Comparison of ENCODE assay signal across 25 mouse cellular contexts in the genomic region with DNA sequence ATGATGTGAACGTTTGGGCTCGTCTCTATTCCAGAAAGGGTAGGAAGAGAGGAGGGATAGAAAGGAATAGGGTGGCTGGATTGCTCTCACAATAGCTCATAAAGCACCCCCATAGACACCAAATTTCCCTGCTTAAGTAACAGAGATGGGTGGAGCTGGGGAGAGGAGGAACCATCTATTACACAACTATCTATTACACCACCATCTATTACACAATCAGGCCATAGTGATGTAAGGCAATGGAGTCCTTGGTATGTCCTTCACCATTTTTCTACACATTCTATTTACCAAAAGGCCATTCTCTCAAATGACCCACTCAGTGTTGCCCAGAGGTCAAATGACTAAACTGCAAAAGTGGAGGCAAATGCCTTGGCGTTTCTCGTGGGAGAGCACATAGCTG.
DNase-seq lines count a peak whose midpoint lies in the region; ATAC-seq and TF ChIP-seq lines count a peak whose summit lies in the region.
"Had no signal": no experiment of that assay in that cellular context is flagged by ENCODE, and none has a peak within 500 bp of the region (broad histone marks: within the 10 kb centered on the region; RNA-seq: fewer than 3 reads in every experiment).

No protein-coding gene starts in this region.

- no peaks in the 10 kb centered on the region for H3K36me3 ChIP-seq in forebrain, embryonic 12.5 days (replicated peaks)
- H3K36me3 ChIP-seq in forebrain, embryonic 11.5 days (ENCODE audit: control insufficient read depth, insufficient read depth, low read length) = no peaks in the 10 kb centered on the region
- no peaks in the 10 kb centered on the region for H3K36me3 ChIP-seq in heart, adult 2 months (ENCODE audit: control insufficient read depth, insufficient read depth, low read length)
- H3K36me3 ChIP-seq: heart, embryonic 10.5 days; hindbrain, embryonic 15.5 days; kidney, embryonic 15.5 days; limb, embryonic 10.5 days had no signal

- no peak overlapping the region for H3K9ac ChIP-seq in forebrain, embryonic 12.5 days
- H3K9ac ChIP-seq in forebrain, embryonic 11.5 days (ENCODE audit: low read length) = no peak overlapping the region
- H3K9ac ChIP-seq in heart, adult 2 months (ENCODE audit: low read depth, low read length) = no peak overlapping the region
- H3K9ac ChIP-seq: hindbrain, embryonic 15.5 days; kidney, embryonic 15.5 days; liver, embryonic 14.5 days had no signal

- H3K27ac ChIP-seq in forebrain, embryonic 12.5 days = 0 out of 2 replicates have a peak overlapping the region, but pooled peaks have one; percentile 6
- no peak overlapping the region for H3K27ac ChIP-seq in forebrain, embryonic 11.5 days (ENCODE audit: low read depth, low read length)
- H3K27ac ChIP-seq in heart, adult 2 months = no peak overlapping the region
- H3K27ac ChIP-seq: heart, embryonic 10.5 days; hindbrain, embryonic 15.5 days; kidney, embryonic 15.5 days; limb, embryonic 10.5 days; liver, embryonic 14.5 days had no signal

- no peaks in the 10 kb centered on the region for H3K79me2 ChIP-seq in heart, adult 2 months (replicated peaks; ENCODE audit: control insufficient read depth, insufficient read depth, low read length)

- TF ChIP-seq EP300 in heart, adult 2 months (IDR thresholded peaks at IDR 0.05; ENCODE audit: insufficient read depth, low read depth, low read length) = no peak

- ATAC-seq in forebrain, embryonic 12.5 days (ENCODE audit: low FRiP score) = no peak
- no peak for ATAC-seq in forebrain, embryonic 11.5 days (replicated peaks; ENCODE audit: low FRiP score)
- ATAC-seq: forebrain, embryonic 14.5 days; intestine, embryonic 16.5 days had no signal

- intact Hi-C loops in heart, adult 2 months (cut with DNase I) = no loop called here

- 0 out of 2 replicates have a peak, but pooled peaks cover 6% of the 10 kb centered on the region for H3K4me1 ChIP-seq in forebrain, embryonic 12.5 days
- H3K4me1 ChIP-seq in forebrain, embryonic 11.5 days (replicated peaks; ENCODE audit: control insufficient read depth, insufficient read depth, low read length) = no peaks in the 10 kb centered on the region
- no peaks in the 10 kb centered on the region for H3K4me1 ChIP-seq in heart, adult 2 months (ENCODE audit: control insufficient read depth, insufficient read depth, low read length)
- H3K4me1 ChIP-seq: heart, embryonic 10.5 days; kidney, embryonic 15.5 days; megakaryocyte, embryonic 14.5 days had no signal

- no peak for TF ChIP-seq POLR2A in heart, adult 2 months (IDR thresholded peaks at IDR 0.05; ENCODE audit: insufficient read depth, low read depth, low read length)

- H3K4me3 ChIP-seq in forebrain, embryonic 12.5 days (replicated peaks) = no peak overlapping the region
- no peak overlapping the region for H3K4me3 ChIP-seq in forebrain, embryonic 11.5 days (ENCODE audit: low read depth, low read length)
- no peak overlapping the region for H3K4me3 ChIP-seq in heart, adult 2 months
- H3K4me3 ChIP-seq: heart, embryonic 10.5 days; hindbrain, embryonic 15.5 days; kidney, embryonic 15.5 days; limb, embryonic 10.5 days; megakaryocyte, embryonic 14.5 days had no signal

- no peak overlapping the region for H3K4me2 ChIP-seq in forebrain, embryonic 12.5 days
- H3K4me2 ChIP-seq in forebrain, embryonic 11.5 days (ENCODE audit: low read depth, low read length, severe bottlenecking) = no peak overlapping the region
- H3K4me2 ChIP-seq: hindbrain, embryonic 15.5 days; kidney, embryonic 15.5 days had no signal

- H3K27me3 ChIP-seq in forebrain, embryonic 12.5 days = no peaks in the 10 kb centered on the region
- H3K27me3 ChIP-seq in forebrain, embryonic 11.5 days (ENCODE audit: control insufficient read depth, insufficient read depth, low read length) = no peaks in the 10 kb centered on the region
- no peaks in the 10 kb centered on the region for H3K27me3 ChIP-seq in heart, adult 2 months (ENCODE audit: control insufficient read depth, insufficient read depth, low read length)
- H3K27me3 ChIP-seq: hindbrain, embryonic 15.5 days; kidney, embryonic 15.5 days; megakaryocyte, embryonic 14.5 days had no signal

- no peaks in the 10 kb centered on the region for H3K9me3 ChIP-seq in forebrain, embryonic 12.5 days
- H3K9me3 ChIP-seq in forebrain, embryonic 11.5 days (ENCODE audit: control insufficient read depth, low read length) = no peaks in the 10 kb centered on the region
- H3K9me3 ChIP-seq: heart, embryonic 10.5 days; hindbrain, embryonic 15.5 days; kidney, embryonic 15.5 days; limb, embryonic 10.5 days; megakaryocyte, embryonic 14.5 days had no signal

- TF ChIP-seq CTCF in heart, adult 2 months (IDR thresholded peaks at IDR 0.05) = no peak

- no peak for DNase-seq in forebrain, embryonic 11.5 days (ENCODE audit: low spot score)
- peak; percentile 16 for DNase-seq in lung, postnatal 25 days (ENCODE audit: low spot score)
- no peak for DNase-seq in lung, postnatal 4 days
- DNase-seq in fibroblast of lung, adult 2 months (ENCODE audit: low read depth) = peak; percentile 7
- DNase-seq in heart, adult 2 months = no peak
- DNase-seq in heart, adult 8-10 months (ENCODE audit: low spot score) = no peak
- DNase-seq in ovary, postnatal 10 days (ENCODE audit: low spot score) = no peak
- DNase-seq: cerebellum, adult 2 months; cerebellum, postnatal 36 days; gastrocnemius, postnatal 14 days; kidney, postnatal 4 days; layer of hippocampus, adult 9-11 months; midbrain, embryonic 14.5 days; right cerebral cortex, postnatal 14 days; spleen, adult 18-20 months; thymus, postnatal 4 days had no signal

- WGBS in forebrain, embryonic 12.5 days = 81% methylated on average over 4 of the region's 4 CpGs
- WGBS in forebrain, embryonic 11.5 days = 94% methylated on average over 4 of the region's 4 CpGs
- 87% methylated on average over 4 of the region's 4 CpGs for WGBS in heart, adult 2 months

Comparison
In these comparisons a context has a peak if more than half of its experiments do, and no peak if none do; other contexts are left out.
1. DNase-seq: peak in lung, postnatal 25 days (single experiment) and fibroblast of lung, adult 2 months (single experiment); none in forebrain, embryonic 11.5 days (single experiment), lung, postnatal 4 days (0 of 2), heart, adult 2 months (0 of 2), heart, adult 8-10 months (single experiment) and ovary, postnatal 10 days (single experiment).